Mouse (Mus musculus) ovary, postnatal 10 days (tissue): Measurements from ENCODE around the gene Elp5.

Source experiments
- DNase-seq: peaks from one replicate; pipeline ENCODE4 v3.0.0; 2022; ENCODE audit warnings: low spot score

The Elp5 gene

DNA sequence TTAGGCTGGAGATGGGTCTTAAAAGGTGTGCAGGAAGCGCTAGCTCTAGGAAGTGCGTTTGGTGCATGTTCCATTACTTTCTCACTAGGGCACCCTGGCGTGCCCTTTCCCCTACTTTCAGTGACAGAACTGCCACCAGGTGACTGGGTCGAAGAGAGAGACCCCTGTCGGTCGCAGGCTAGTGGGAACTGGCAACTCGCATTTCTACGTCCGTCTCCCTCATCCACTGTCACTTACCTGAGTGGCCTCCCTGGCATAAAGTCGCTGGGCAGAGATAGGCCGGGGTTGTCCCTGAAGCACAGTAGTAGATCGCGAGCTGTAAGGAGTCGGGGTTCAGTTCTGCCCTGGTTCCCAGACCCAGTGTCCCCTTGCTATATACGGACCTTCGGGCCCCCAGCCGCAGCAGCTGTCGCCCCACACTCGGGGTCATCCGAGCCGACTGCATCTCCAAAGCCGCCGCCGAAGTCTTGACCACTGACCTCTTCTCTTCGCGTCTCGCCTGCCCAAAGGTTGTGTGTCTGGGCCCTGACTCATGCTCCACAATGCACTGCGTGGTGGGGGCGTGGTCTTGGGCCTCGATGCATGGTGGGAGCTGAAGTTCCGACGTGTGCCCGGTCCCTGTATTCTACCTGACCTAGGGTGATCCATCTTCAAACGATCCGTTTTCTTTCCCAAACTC lies 32.7 kb upstream of the Elp5 start, which contains the start of gene Acadvl:
Gene Acadvl, minus strand, starts transcription at position 532 of the 679 bp plus-strand sequence.
- DNase-seq: peak; percentile 68

DNA sequence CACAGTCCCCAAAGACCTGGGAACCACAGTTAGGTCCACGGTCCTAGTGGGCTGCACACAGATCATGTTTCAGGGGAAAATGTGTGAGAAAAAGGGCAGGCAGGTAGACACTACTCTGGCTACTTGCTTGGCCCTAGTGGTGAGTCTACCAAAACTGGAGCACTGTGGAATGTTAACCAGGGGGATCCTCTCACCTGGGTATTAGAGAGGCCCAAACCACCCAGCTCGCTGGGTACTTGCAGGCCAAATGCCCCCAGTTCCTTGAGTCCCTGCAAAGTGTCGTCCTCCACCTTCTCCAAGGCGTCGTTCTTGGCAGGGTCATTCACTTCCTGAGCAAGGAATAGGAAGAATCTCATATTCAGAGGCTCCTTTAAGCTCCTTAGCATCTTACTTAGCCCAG lies 31.7 kb upstream of the Elp5 start:
- no peak for DNase-seq

DNA sequence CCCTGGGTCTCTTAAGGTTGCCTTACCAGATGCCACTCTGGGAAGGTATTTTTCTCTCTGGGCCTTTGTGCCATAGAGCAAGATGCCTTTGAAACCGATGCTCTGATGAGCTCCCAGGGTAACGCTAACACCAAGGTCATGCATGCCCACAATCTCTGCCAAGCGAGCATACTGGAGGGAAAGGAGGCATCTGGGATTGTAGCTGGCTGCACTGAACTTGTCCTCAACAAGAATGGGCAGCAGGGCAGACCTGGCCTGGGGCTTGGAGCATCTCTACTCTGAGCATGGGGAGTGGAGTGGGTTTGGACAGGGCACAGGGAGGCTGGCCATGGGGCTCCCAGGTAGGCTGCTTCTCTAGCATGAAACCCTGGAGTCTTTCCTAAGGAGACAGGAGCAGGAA lies 31.1 kb upstream of the Elp5 start:
- DNase-seq: no peak

GRCm38 (mm10) chr11:70012931-70013330 lies 30.6 kb upstream of the Elp5 start:
- DNase-seq: no peak

- no peak for DNase-seq
These were observed 28.6 kb upstream of the Elp5 start for GRCm38 (mm10) chr11:70010961-70011360.

GRCm38 (mm10) chr11:70010548-70010947 lies 28.2 kb upstream of the Elp5 start:
- DNase-seq: no peak

- no peak for DNase-seq
These were observed 27.7 kb upstream of the Elp5 start for GRCm38 (mm10) chr11:70010033-70010432.

GRCm38 (mm10) chr11:70005521-70005920 lies 23.2 kb upstream of the Elp5 start:
- no peak for DNase-seq

- no peak for DNase-seq
These were observed 20.2 kb upstream of the Elp5 start for GRCm38 (mm10) chr11:70002471-70002870.

DNA sequence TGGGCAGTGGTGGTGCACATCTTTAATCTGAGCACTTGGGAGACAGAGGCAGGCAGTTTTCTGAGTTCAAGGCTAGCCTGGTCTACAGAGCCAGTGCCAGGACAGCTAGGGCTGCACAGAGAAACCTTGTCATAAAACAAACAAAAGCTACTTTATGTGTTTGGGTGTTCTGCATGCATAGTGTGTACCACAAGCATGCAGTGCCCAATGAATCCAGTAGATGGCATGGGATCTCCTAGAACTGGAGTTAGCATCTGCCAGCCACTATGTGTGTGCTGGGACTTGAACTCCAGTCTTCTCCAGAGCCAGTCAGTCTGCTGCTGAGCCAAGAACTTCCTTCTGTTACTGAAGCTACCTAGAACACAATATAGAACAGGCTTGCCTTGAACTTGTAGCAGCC lies 19.5 kb upstream of the Elp5 start:
- DNase-seq: no peak

DNA sequence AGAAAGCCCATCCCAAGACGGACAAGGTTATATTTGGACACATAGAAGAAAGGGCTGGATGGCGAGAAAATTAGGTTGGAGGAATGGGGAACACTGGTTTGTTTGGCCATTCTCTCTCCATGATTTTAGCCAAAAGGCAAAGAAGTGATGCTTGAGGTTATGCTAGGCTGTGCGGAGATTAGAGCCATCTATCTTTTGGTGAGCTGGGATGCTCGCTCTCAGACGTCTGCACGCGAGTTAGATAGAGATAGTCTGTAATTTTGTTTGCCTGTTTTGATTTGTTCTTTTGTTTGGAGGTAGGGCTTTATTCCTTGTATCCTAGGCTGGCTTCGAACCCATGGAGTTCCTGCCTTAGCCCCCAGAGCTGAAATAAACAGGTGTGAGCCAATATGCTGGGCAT lies 18.8 kb upstream of the Elp5 start:
- DNase-seq: no peak

GRCm38 (mm10) chr11:70000396-70000898 lies 18.1 kb upstream of the Elp5 start, which contains the start of gene Dvl2:
TSS of gene Dvl2 (plus strand) at chr11:70000595.
- DNase-seq: peak; percentile 61

GRCm38 (mm10) chr11:69999666-70000065 lies 17.3 kb upstream of the Elp5 start:
- DNase-seq: no peak

GRCm38 (mm10) chr11:69998567-69999491 lies 16.5 kb upstream of the Elp5 start:
- no peak for DNase-seq

- DNase-seq: peak; percentile 75
These were observed 14.8 kb upstream of the Elp5 start for GRCm38 (mm10) chr11:69997070-69997509.

DNA sequence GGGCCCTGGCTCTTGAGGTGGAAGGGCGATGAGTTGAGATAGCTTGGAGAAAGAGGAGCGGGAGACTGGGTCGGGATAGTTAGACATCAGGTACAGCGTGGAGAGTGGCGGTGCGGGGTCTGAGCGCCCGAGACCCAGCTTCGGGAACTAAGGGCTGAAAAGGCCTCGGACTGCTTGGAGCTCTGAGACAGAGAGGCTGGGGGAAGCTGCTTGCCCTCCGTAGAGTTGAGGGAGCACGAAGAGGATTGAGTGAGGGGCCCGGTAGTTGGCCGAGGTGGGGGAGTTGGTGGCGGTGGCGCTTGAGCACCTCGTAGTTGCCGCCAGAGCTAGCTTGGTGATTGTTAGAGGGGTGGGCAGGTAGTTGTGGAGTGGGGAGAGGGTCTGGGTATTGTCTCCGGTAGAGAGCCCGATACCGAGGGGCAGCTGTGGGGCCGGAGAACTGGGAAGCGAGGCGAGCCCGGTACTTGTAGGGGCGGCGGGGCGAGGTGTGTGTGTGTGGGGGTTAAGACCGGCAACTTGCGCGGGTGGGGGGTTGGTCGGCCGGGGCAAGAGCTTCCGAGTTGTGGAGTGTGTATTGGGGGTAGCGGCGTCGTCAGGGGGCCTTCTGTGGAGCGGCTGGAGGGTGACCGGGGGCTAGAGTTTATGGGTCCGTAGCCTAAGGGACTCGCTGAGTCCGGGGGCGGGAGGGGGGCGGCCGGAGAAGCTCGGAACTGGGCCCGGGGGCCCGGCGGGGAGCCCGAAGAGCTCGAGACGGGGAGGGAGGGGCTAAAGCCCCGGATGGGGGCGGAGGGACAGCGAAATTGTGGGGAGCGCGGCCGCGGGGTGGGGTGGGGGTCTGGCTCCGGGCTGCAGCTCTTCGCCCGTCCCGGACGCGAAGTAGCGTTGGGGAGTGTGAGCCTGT lies 14.1 kb upstream of the Elp5 start:
- peak; percentile 41 for DNase-seq

DNA sequence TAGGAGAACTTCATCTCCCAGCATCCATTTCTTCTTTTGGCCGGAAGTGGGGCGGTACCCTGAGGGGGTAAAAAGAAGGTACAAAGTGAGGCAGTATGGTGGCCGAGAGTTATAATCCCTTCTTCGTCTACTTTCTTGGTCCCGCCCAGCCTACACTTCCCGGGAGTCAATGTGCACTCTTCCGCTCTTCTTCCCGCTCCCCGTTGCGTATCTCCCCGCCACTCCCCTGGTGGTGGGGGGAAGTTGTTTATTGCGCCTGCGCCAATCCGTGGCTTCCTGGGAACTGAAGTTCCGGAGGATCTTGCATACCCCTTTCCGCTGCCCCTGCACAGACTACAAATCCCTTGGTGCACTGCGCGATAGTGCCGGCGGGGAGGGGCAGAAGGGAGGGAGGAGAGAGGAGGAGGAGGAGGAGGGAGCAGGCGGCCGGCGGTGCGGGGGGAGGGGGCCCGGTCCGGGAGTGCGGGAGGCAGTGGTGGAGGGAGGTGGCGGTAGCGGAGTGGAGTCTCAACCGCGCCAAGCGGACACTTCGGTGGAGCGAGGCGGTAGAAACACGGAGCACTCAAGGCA lies 13.2 kb upstream of the Elp5 start, which contains the start of gene Phf23:
Gene Phf23, plus strand, starts transcription at position 387 of the 570 bp plus-strand sequence.
- peak; percentile 85 for DNase-seq

- no peak for DNase-seq
These were observed 12.2 kb upstream of the Elp5 start for GRCm38 (mm10) chr11:69994401-69995090.

DNA sequence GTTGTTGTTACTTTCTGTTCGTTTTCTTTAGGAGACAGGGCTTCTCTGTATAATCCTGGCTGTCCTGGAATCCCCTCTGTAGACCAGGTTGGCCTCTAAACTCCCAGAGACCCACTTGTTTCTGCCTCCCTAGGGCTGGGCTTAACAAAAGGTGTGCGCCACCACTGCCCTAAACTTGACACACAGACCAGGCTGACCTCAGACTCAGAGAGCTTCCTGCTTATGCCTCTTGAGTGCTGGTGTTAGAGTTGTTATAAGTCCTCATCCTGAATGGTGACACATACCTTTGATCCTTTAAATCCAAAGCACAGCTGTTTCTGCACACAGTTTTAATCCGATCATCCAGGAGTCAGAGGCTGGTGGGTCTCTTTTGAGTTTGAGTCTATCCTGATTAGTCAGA lies 10.6 kb upstream of the Elp5 start:
- DNase-seq: no peak

DNA sequence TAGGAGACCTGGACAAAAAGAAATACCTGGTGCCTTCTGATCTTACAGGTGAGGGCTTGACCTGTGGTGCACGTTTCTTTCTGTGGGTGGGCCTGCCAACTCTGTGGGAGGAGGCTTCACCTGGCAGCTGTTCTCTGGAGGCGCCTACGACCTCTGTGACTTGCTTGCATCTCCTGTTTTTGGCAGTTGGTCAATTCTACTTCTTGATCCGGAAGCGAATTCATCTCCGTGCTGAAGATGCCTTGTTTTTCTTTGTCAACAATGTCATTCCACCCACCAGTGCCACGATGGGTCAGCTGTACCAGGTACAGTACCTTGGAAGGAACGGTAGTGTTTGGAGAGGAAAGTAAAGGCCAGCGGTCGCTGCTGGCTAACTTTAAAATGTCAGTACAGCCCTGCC lies 10.1 kb upstream of the Elp5 start:
- no peak for DNase-seq

DNA sequence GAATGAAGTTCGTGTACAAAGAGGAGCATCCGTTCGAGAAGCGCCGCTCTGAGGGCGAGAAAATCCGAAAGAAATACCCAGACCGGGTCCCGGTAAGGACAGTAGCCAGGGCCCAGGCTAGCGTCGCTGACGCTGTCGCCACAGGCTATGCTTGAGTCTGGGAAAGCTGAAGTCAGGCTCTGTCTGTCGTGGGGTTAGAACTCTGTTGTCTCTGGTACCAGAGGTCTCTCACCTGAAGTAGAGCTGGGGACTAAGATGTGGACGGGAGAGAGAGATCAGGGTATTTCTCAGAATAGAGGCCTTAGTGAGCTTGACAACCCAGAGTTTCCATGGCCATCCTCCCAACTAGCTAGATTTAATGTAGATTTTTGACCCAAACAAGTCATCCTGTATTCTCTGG lies 9.4 kb upstream of the Elp5 start:
- no peak for DNase-seq
